Mouse (Mus musculus) heart, postnatal 36 days (tissue): ENCODE results near the gene Btbd16. TPM values are rescaled to one million over a fixed set of nuclear protein-coding genes. Genes with fewer than 3 reads are reported as not detected.
A peak's percentile ranks its signal among the peaks of the same experiment; 100 is the strongest.

Experiments
- DNase-seq, 2 experiments: peaks; one replicate each; pipeline ENCODE4 v3.0.0; 2021 to 2022
- intact Hi-C: fragments of 180-260 bp; cut with DNase I; formaldehyde crosslinking; loops from one replicate; pipeline ENCODE4 v1.15.1; 2025
- total RNA-seq, 2 experiments: library from RNA; stranded (reverse); gene quantifications; 2 replicates each; pipeline ENCODE4 v1.2.3; 2021

Gene Btbd16
- total RNA-seq, 2 experiments from 2014 or later: not detected

DNA sequence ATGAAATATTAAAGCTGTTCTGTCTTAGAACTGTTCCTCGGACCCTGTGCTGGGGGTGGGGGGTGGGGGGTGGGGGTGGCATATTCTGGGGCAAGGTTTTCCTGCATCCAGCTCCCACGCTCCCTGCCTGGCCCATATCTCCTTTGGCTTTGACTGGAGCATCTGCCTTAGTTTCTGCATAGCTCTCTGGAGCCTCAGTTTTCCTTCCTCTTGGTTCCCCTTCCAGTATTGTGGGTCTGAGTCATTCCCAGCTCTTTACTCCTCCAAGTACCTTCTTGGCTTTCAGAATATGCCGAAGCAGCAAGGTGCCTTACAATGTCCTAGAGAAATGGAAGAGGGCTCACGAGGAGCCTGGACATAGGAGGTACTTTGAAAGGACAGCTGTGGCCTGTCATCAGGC lies 36.4 kb downstream of the Btbd16 start:
- intact Hi-C loops: no loop called here

DNA sequence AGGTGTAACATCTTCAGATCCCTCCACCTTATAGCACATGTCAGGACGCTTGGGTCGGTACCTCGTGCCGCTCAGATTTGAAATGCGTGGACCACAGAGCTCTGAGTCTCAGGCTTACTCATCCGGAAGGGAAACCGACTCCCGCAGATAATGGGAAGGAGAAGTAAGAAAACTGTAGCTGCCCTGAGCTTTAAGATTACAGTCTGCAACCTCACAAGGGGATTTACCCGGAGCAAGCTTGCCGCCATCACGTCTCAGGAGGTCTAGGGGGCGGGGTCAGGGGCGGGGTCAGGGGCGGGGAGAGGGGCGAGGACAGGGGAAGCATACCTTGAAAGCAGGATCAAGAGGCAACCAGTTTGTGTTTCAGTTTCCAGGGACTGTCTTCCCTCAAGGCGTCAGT lies 38.5 kb downstream of the Btbd16 start:
- DNase-seq: no peak
- intact Hi-C loops: no loop called here

More for the DNA sequence above, 36.4 kb downstream of the Btbd16 start:
- DNase-seq: no peak

DNA sequence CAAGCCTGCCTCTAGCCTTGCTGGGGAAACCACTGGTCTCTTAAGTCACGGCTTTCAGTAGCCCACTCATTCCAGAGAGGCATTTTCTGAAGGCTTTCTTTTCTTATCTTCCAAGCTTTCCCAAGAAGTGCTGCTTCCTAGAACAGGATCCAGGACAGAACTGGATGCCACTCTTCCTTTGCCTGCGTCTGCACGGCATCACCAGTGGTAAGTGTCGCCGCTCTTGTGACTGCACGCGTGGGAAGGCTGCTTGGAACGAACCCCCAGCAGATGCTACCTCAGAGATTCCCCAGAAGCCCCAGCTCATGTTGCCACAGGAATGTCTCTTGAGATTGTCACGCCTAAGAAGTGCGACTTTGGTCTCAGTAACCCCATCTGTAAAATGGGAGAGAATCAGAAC lies 41.7 kb downstream of the Btbd16 start:
- no peak for DNase-seq
- intact Hi-C loops: no loop called here

DNA sequence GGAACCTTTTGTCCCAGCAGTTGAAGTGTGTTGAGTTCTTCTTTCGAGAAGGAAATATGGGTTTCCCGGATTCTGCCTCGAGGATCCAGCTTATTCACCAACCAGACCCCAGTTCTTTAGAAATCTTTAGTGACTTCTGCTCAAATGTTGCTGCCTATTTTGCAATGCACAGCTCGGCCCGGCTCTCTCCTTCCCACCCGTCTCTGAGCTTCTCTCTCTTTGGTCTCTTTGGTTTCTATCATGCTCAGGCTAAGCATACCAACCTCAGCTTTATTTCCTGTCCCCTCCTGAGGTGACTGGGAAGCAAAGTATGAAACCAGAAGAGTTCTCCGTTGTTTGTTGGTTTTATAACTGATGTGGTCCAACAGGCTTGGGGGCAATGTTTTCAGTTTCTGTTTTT lies 42.4 kb downstream of the Btbd16 start:
- DNase-seq: no peak
- intact Hi-C loops: no loop called here

DNA sequence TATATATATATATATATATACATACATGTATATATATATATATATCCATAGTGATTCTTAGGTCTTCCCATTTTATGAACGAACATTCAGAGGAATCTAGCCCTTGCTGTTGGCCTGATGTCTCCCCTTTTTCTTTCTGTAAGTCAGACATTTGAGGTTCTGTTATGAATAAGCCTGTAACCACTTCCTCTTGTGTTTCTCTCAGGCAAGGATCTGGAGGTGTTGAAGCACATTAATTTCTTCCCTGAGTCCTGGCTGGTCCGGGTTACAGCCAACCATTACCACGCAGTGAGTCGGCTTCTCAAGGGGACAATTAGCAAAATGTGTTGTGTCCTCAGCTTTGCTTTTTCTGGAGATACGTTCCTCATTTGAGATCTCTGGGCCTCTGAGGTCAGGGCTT lies 44.9 kb downstream of the Btbd16 start:
- DNase-seq: no peak

DNA sequence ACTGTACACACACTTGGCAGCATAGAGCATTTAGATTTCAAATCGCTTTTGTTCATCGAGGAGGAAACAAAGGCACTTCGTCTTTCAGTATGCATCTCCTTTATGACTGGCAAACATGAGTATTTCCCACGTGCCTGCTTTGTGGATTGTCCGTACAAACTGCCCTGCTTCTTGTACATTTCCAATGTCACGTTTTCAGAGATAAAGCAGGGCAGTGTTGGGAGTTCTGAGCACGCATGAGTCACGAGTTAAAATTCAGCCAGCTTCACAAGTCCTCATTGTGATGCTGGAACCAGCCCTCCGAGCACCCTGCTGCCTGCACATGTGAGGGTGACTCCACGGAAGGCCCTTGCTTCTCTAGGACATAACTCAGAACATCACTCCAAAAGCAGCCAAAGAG lies 45.8 kb downstream of the Btbd16 start:
- intact Hi-C loops: loop anchor here (2.0 kb wide), 1 partner anchor 21 kb away; no protein-coding TSS in a partner anchor

More for the DNA sequence above, 44.9 kb downstream of the Btbd16 start:
- intact Hi-C loops: loop anchor here (2.0 kb wide), 1 partner anchor 20 kb away; no protein-coding TSS in a partner anchor

DNA sequence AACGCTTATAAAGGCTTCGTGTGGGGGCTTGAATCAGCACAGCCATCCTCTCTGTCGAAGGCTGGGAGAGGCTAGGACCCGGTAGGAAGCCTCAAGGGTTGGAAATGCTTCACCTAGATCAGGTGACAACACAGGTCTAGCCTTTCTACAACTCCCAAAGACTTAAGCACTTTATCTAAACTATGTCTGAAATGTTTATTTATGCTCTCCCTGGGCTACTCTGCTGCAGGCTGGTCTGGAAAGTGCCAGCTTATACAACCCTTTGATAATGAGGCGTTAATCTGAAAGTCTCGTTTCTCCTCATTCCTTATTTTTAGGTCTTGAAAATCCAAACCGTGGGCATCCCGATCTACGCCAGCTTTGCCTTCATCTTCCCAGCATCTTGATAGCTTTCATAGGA lies 50.1 kb downstream of the Btbd16 start:
- DNase-seq: no peak
- intact Hi-C loops: no loop called here

More for the DNA sequence above, 45.8 kb downstream of the Btbd16 start:
- DNase-seq: no peak

DNA sequence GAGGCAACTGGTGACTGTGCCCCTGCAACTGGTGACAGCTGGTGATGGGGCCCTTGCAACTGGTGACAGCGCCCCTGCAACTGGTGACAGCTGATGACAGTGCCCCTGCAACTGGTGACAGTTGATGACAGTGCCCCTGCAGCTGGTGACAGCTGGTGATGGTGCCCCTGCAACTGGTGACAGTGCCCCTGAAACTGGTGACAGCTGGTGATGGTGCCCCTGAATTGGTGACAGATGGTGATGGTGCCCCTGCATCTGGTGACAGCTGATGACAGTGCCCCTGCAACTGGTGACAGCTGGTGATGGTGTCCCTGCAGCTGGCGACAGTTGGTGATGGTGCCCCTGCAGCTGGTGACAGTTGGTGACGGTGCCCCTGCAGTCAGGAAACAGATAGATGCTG lies 52.5 kb downstream of the Btbd16 start:
- no peak for DNase-seq
- intact Hi-C loops: loop anchor here (2.0 to 5.0 kb wide), 3 partner anchors 41 to 216 kb away; partner anchors contain the start of gene Plekha1

DNA sequence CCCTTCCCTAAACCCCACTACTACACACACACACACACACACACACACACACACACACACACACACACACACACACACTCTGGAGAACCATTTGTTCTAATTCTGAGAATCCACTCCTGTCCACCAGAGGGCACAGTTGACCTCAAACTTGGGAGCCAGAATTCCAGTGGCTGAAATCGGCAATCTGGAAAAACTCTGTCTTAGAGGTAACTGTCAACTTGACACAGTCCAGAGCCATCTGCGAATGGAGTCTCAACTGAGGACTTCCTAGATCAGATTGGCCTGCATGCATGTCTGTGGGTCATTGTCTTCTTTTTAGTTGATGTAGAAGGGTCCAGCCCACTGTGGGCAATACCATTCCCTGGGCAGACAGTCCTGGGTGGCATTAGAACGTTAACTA lies 53.6 kb downstream of the Btbd16 start:
- intact Hi-C loops: loop anchor here (1.0 to 5.0 kb wide), 4 partner anchors 40 to 215 kb away; partner anchors contain the start of gene Plekha1
- peak; percentile 58 to 66 for DNase-seq

DNA sequence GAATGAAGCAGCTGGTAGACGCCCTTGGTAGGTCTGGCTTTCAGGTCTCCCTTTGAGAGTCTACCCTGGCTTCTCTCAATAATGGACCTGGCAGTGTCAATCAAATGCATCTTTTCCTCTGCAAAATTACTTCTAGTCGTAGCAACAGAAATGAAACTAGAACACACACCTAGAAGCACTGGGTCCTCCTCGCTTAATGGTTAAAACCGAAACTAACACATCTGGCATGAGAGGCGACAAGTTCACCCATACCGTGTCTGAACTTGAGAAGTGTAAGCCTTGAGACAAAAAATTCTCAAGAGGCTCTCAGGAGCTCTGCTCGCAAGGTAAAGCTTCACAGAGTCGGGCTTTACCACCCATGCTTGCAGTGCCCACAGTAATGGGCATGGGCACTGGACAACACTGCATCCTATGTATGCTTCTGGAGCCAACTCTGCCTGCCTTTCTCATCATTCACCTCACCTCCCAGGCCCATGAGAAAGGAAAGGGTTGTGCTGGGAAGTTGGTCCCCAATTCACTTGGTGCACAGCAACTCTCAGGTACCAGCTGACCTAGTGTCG lies 54.1 kb downstream of the Btbd16 start:
- intact Hi-C loops: loop anchor here (1.0 to 5.0 kb wide), 4 partner anchors 39 to 215 kb away; partner anchors contain the start of gene Plekha1
- DNase-seq: no peak

DNA sequence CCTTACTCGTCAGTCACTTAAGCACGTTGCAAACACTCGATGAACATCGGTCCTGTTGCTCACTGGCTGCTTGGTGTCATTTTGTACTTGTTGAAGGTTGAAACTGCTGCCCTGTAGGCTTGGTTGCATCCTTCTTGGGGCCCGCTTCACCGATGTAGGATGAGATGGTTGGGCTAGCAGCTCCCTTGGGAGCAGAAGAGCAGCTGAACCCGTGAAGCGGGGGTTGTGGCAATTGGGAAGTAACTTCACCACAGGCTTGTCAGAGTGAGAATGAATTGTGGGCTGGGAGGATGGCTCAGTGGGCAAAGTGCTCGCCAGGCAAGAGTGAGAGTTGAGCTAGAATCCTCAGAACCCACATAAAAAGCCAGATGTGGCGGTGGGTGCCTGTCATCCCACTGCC lies 54.6 kb downstream of the Btbd16 start:
- DNase-seq: no peak
- intact Hi-C loops: loop anchor here (5.0 kb wide), 1 partner anchor 39 kb away; the partner anchor contains the start of gene Plekha1

DNA sequence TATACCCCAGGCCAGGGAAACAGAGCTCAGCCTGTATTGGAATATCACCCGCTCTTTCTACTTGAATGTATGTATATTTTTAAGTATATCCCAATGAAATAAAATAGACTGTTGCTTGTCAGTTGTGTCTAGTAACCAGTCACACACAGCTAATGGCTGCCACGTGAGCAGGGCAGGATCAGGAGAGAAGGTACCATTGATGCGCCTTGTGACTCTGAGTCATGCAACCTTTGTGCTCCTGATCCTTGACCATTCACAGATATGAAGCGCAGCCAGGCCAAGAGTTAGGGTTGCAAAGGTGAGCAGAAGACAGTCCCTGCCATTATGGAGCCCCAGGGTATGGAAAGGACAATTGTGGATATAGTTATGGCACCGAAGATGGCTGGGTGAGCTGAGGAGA lies 57.7 kb downstream of the Btbd16 start:
- intact Hi-C loops: no loop called here
- DNase-seq: no peak

DNA sequence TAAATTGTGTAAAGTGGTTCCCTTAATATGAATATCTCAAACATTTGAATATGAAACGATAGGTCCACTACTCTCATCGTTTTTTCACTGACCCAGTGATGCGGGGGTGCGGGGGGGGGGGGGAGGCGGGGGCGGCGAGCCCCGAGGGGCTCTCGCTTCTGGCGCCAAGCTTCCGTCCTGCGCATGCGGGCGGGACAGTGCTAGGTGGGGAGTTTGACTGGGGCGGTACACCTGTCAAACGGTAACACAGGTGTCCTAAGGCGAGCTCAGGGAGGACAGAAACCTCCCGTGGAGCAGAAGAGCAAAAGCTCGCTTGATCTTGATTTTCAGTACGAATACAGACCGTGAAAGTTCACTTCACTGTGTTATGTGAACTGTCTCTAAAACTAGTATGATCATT lies 60.4 kb downstream of the Btbd16 start:
- DNase-seq: peak in 1 of 2 experiments; percentile 30
- intact Hi-C loops: no loop called here

DNA sequence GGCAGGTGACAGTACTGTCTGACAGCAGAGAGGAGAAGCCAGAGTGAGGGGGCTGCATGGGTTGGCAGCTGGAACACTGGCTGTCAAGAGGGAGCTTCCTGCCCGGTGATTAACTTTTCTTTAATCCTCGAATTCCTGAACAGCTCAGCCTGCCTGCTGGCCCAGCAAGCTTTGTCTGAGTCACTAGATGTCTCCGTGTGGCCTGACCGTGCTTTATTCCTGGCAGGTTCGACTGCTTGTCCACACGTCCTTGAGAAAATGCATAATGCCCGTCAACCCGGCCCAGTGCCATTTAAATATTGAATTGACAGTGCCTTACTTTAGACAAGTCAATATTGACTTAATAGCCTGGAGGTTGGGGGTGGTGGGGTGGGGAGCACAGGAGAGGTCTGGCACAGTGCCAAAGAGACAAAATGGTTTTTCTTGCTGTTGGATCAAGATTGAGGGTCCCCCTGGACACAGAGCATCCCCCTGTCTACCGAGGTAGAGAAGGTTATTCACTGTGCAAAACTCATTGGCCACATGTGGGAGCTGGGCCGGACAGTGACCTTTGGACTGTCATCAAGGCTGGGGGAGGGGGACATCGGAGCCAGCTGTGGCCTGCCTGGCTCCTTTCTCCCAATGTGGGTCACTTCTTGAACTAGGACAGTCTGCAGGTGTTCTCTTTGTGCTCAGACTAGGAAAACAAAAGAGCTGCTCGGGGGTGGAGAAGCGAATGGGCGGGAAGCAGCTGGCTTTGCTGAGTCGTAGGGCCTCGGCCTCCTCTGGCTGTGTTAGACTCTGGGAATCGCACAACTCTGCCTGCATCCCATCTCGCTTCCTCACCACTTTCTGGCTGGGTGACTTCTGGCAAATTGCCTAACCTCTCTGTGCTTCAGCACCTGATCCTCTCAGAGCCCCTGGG lies 61.3 kb downstream of the Btbd16 start:
- intact Hi-C loops: no loop called here
- DNase-seq: peak in 1 of 2 experiments; percentile 17

DNA sequence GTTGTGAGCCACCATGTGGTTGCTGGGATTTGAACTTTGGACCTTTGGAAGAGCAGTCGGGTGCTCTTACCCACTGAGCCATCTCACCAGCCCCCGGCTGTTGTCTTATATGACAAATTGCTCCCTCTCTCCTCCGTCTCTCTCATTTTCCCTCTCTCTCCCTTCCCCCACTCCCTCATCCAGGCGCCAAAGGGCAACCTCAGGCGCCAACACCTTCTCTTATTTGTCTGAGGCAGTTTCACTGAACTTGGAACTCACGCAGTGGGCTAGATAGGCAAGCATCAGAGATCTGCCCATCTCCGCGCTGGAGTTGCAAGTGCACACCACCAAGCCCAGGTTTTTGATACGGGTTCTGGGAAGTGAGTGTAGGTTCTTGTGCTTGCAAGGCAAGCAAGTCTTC lies 62.2 kb downstream of the Btbd16 start:
- DNase-seq: no peak
- intact Hi-C loops: no loop called here

DNA sequence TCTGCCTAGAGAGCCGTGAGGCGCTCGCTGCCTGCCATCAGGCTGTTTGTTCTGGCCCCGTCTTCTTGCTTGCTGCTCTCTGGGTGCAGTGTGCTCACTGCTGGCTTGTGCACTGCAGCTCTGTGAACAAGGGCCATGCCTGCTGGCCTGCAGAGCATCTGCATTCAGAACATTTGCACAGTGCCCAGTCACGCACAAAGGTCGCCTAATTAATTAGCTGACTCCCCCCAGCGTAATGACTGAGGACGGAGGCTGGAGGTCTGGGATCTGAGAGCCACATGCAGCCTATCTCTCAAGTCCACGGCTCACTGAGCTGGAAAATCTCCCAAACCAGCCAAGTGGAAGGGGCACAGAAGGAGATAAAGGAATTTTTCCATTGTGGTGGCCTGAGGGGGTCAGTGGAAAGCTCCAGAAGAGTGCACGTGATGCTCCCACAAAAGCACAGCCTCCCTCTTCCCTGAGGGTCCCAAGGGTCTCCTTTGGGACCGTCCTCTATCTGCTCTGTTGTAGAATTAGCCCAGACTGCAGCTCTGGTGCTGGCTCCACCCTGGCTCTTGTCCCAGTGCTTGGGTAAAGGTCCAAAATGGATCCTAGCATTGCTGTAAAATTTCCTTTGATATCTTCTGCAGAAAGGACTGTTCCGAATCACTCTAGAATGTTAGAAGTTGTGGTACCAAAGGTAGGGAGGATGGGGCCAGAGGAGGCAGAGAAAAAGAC lies 64.2 kb downstream of the Btbd16 start:
- intact Hi-C loops: no loop called here
- DNase-seq: peak in 1 of 2 experiments; percentile 16

DNA sequence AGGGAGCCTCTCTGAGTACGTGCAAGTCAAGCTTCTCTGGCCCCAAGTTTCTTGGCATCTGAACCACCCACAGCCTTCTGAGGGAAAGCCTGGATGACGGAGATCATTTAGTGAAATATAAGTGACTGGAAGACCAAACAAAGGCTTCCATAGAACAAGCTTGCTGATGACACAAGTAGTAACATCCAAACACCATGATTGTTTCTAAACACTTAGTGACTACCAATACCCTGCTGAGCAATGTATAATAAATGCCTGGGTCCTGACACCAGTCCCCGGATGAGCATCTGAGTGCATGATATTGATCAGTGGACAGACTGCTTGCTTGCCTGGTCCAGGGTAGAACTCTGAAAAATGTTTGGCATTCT lies 64.8 kb downstream of the Btbd16 start:
- DNase-seq: no peak
- intact Hi-C loops: no loop called here

DNA sequence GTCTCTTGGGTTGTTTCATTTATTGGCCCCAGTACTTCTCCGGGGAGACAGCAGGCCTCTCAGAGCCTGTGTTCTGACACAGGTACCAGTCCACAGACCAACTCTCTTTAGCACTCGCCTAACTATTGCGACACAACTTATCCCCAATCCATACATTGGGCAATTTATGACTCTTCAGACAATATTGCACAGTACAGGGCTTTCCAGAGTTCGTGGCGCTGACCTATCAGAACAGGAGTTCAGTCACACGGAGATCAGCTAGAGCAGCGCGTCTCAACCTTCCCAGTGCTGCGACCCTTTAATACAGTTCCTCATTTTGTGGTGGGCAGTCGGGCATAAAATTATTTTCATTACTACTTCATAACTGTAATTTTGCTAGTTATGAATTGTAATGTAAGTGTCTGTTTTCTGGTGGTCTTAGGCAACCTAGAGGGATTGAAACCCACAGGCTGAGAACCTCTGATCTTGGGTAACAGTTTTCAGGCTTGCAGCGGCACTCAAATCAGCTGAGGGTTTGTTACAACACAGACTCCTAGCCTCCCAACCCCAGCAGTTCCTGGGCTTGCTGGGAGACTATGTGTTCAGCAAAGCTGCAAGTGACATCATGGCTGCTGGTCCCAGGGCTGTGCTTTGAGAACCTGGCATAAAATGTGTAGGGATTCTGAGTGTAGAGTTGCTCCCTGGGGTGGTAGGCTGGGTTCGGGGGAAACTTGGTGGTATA lies 65.7 kb downstream of the Btbd16 start:
- no peak for DNase-seq
- intact Hi-C loops: no loop called here

DNA sequence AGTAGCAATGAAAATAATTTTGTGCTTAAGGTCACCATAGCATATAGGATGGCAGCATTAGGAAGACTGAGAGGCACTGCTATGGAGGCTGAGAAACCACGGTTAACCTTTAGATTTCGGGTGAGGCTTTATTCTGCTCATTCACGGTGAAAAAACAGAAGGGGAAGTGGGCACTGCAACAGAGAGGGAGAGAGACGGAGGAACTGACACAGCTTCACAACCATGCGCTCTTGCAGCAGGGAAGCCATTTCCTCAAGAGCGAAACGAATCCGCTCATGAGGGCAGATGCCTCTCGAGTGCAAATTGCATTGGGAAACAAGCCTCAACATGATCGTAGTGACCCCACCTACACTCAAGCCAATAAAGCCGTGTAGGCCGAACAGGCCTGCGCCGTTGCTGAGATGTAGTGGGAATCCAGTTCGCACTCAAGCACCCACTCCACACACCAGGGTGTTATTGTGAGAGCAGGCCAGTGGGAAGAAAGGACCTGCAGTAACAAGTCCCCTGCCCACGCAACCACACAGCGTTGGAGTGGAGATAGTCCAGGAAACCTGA lies 73.4 kb downstream of the Btbd16 start:
- no peak for DNase-seq
- intact Hi-C loops: no loop called here

DNA sequence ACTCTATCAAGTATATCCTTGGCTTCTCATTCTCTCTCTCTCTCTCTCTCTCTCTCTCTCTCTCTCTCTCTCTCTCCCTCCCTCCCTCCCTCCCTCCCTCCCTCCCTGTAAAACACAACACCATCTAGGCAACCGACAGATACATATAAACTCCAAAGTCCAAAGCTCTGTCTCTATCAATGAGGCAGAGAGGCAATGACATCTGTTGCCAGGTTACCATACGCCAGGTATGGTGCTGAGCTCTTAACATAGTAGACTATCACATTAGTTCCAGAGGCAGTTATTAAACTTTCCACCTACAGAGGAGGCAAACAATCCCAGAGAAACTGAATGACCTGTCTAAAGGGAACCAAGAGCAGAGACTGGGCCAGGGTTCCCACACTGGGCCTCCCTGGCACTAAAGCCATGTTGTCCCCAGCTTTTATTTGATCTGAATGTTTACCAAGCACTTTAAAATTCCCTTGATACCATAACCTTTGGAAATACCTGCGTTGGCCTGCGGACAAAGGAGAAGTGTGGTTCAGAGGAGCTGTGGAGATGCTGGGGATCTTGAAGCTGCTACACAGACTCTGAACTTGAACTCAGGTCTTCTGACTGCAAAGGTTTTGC lies 80.9 kb downstream of the Btbd16 start:
- intact Hi-C loops: no loop called here
- no peak for DNase-seq
